ENCODE assay signal across 8 mouse cellular contexts in genomic region chr11:118236520-118237190, GRCm38 (mm10). TPM values are rescaled to one million over a fixed set of nuclear protein-coding genes. Genes with fewer than 3 reads are reported as not detected.
A peak's percentile ranks its signal among the peaks of the same experiment; 100 is the strongest.
DNase-seq lines count a peak whose midpoint lies in the region; ATAC-seq and TF ChIP-seq lines count a peak whose summit lies in the region.

No protein-coding gene starts in this region.

- no peak for DNase-seq in forebrain, embryonic 10.5 days (ENCODE audit: extremely low spot score, low spot score)
- DNase-seq in A20 (ENCODE audit: low read depth, low spot score) = peak; percentile 73
- no peak for DNase-seq in right cerebral cortex, postnatal 14 days
- DNase-seq in cerebellum, adult 2 months = no peak

- no peaks in the 10 kb centered on the region for H3K36me3 ChIP-seq in forebrain, embryonic 10.5 days (replicated peaks)
- H3K36me3 ChIP-seq in forebrain, embryonic 16.5 days (ENCODE audit: control insufficient read depth, insufficient read depth) = no peaks in the 10 kb centered on the region
- H3K36me3 ChIP-seq in heart, embryonic 14.5 days (ENCODE audit: control insufficient read depth, insufficient read depth, low read length) = no peaks in the 10 kb centered on the region
- H3K36me3 ChIP-seq in liver, embryonic 12.5 days = no peaks in the 10 kb centered on the region
- no peaks in the 10 kb centered on the region for H3K36me3 ChIP-seq in neural tube, embryonic 15.5 days

- 74% methylated on average over 6 of the region's 6 CpGs for WGBS in forebrain, embryonic 10.5 days
- WGBS in forebrain, embryonic 16.5 days = 73% methylated on average over 6 of the region's 6 CpGs
- 61% methylated on average over 6 of the region's 6 CpGs for WGBS in heart, embryonic 14.5 days
- WGBS in liver, embryonic 12.5 days (ENCODE audit: insufficient replicate concordance) = 22% methylated on average over 6 of the region's 6 CpGs
- 79% methylated on average over 6 of the region's 6 CpGs for WGBS in cerebellum, adult 2 months
- WGBS in neural tube, embryonic 15.5 days = 78% methylated on average over 6 of the region's 6 CpGs

- H3K4me2 ChIP-seq in forebrain, embryonic 16.5 days (ENCODE audit: low read length) = no peak overlapping the region
- H3K4me2 ChIP-seq in heart, embryonic 14.5 days (ENCODE audit: low read length) = no peak overlapping the region
- no peak overlapping the region for H3K4me2 ChIP-seq in liver, embryonic 12.5 days
- no peak overlapping the region for H3K4me2 ChIP-seq in neural tube, embryonic 15.5 days

- no peak for ATAC-seq in forebrain, embryonic 16.5 days
- ATAC-seq in heart, embryonic 14.5 days (ENCODE audit: insufficient number of reproducible peaks, insufficient read depth, low FRiP score, low read depth) = 0 out of 2 replicates have a peak, but pooled peaks have one; percentile 56
- ATAC-seq in liver, embryonic 12.5 days = peak; percentile 52; the same call in 1 of the 2 replicates
- ATAC-seq in neural tube, embryonic 15.5 days (ENCODE audit: low FRiP score) = no peak

- no peak for TF ChIP-seq CTCF in cerebellum, adult 2 months (IDR thresholded peaks at IDR 0.05; ENCODE audit: borderline replicate concordance, insufficient read depth, low read depth, low read length)

- no peak overlapping the region for H3K9ac ChIP-seq in forebrain, embryonic 16.5 days (replicated peaks; ENCODE audit: low read depth, low read length)
- no peak overlapping the region for H3K9ac ChIP-seq in heart, embryonic 14.5 days (ENCODE audit: low read length)
- H3K9ac ChIP-seq in liver, embryonic 12.5 days = no peak overlapping the region
- no peak overlapping the region for H3K9ac ChIP-seq in neural tube, embryonic 15.5 days (replicated peaks)

- H3K27me3 ChIP-seq in forebrain, embryonic 10.5 days (ENCODE audit: poor library complexity, severe bottlenecking) = no peaks in the 10 kb centered on the region
- no peaks in the 10 kb centered on the region for H3K27me3 ChIP-seq in forebrain, embryonic 16.5 days (replicated peaks; ENCODE audit: control insufficient read depth, insufficient read depth, low read length)
- H3K27me3 ChIP-seq in heart, embryonic 14.5 days (ENCODE audit: control insufficient read depth, insufficient read depth, low read length) = no peaks in the 10 kb centered on the region
- no peaks in the 10 kb centered on the region for H3K27me3 ChIP-seq in liver, embryonic 12.5 days (replicated peaks)
- no peaks in the 10 kb centered on the region for H3K27me3 ChIP-seq in cerebellum, adult 2 months (ENCODE audit: control insufficient read depth, insufficient read depth, low read length)
- H3K27me3 ChIP-seq in neural tube, embryonic 15.5 days (replicated peaks) = no peaks in the 10 kb centered on the region

- TF ChIP-seq POLR2A in cerebellum, adult 2 months (IDR thresholded peaks at IDR 0.05; ENCODE audit: borderline replicate concordance, insufficient read depth, low read length) = no peak

- no peak overlapping the region for H3K4me3 ChIP-seq in forebrain, embryonic 10.5 days
- no peak overlapping the region for H3K4me3 ChIP-seq in forebrain, embryonic 16.5 days (replicated peaks; ENCODE audit: low read length)
- no peak overlapping the region for H3K4me3 ChIP-seq in heart, embryonic 14.5 days (ENCODE audit: control insufficient read depth in 1 of 2, insufficient read depth in 1 of 2, low read depth in 1 of 2, low read length in 2 of 2)
- no peak overlapping the region for H3K4me3 ChIP-seq in liver, embryonic 12.5 days
- no peak overlapping the region for H3K4me3 ChIP-seq in cerebellum, adult 2 months (replicated peaks; ENCODE audit: insufficient read depth, low read depth, low read length)
- H3K4me3 ChIP-seq in neural tube, embryonic 15.5 days (replicated peaks) = no peak overlapping the region

- H3K9me3 ChIP-seq in forebrain, embryonic 10.5 days = no peaks in the 10 kb centered on the region
- H3K9me3 ChIP-seq in forebrain, embryonic 16.5 days (ENCODE audit: control insufficient read depth, low read length) = no peaks in the 10 kb centered on the region
- H3K9me3 ChIP-seq in heart, embryonic 14.5 days (ENCODE audit: control insufficient read depth, low read length) = no peaks in the 10 kb centered on the region
- H3K9me3 ChIP-seq in liver, embryonic 12.5 days (replicated peaks) = no peaks in the 10 kb centered on the region
- H3K9me3 ChIP-seq in neural tube, embryonic 15.5 days (replicated peaks) = no peaks in the 10 kb centered on the region

- H3K4me1 ChIP-seq in forebrain, embryonic 10.5 days = peaks cover 60% of the 10 kb centered on the region
- 0 out of 2 replicates have a peak, but pooled peaks cover 5% of the 10 kb centered on the region for H3K4me1 ChIP-seq in forebrain, embryonic 16.5 days (replicated peaks; ENCODE audit: control insufficient read depth, insufficient read depth, low read length)
- H3K4me1 ChIP-seq in heart, embryonic 14.5 days (ENCODE audit: control insufficient read depth in 2 of 2, insufficient read depth in 2 of 2, low read length in 2 of 2) = peaks cover 30 to 62% of the 10 kb centered on the region in 2 experiments
- peaks cover 49% of the 10 kb centered on the region for H3K4me1 ChIP-seq in liver, embryonic 12.5 days
- peaks cover 16% of the 10 kb centered on the region for H3K4me1 ChIP-seq in cerebellum, adult 2 months (ENCODE audit: control insufficient read depth, insufficient read depth, low read length)
- peaks cover 30% of the 10 kb centered on the region for H3K4me1 ChIP-seq in neural tube, embryonic 15.5 days

- H3K27ac ChIP-seq in forebrain, embryonic 10.5 days = peak overlapping the region; percentile 76
- H3K27ac ChIP-seq in forebrain, embryonic 16.5 days (ENCODE audit: low read length) = no peak overlapping the region
- peak overlapping the region; percentile 61 to 71 for H3K27ac ChIP-seq in heart, embryonic 14.5 days (replicated peaks in 1 of 2; ENCODE audit: control insufficient read depth in 1 of 2, insufficient read depth in 1 of 2, low read depth in 2 of 2, low read length in 2 of 2)
- peak overlapping the region; percentile 36; the same call in 1 of the 2 replicates for H3K27ac ChIP-seq in liver, embryonic 12.5 days
- no peak overlapping the region for H3K27ac ChIP-seq in cerebellum, adult 2 months (ENCODE audit: insufficient read depth, low read length)
- H3K27ac ChIP-seq in neural tube, embryonic 15.5 days (replicated peaks) = no peak overlapping the region

RNA-seq across cellular contexts. Expression of gene Cyth1, which starts 11.7 kb away (rescaled TPM):
- polyA plus RNA-seq in forebrain, embryonic 10.5 days (2016; fragmentation: Nextera tagmentation; extraction: Ambion mirVana) = 10.1 and 11.5 TPM in 2 replicates
- polyA plus RNA-seq in forebrain, embryonic 16.5 days (2015; fragmentation: Nextera tagmentation; extraction: Ambion mirVana) = 32.1 and 35.2 TPM in 2 replicates
- 12.7 and 15.9 TPM in 2 replicates for polyA plus RNA-seq in heart, embryonic 14.5 days (2014; fragmentation: Nextera tagmentation; extraction: Ambion mirVana)
- 4.7 and 5.4 TPM in 2 replicates for polyA plus RNA-seq in liver, embryonic 12.5 days (2016; fragmentation: Nextera tagmentation; extraction: Ambion mirVana)
- 89.8 and 93.9 TPM in 2 replicates for polyA plus RNA-seq in cerebellum, adult 2 months (2012; rRNA removed)
- polyA plus RNA-seq in neural tube, embryonic 15.5 days (2015; fragmentation: Nextera tagmentation; extraction: Ambion mirVana) = 22.5 and 24.8 TPM in 2 replicates

RNA-seq across cellular contexts. Expression of gene Usp36, which starts 53.4 kb away (rescaled TPM):
- 22.9 and 24.6 TPM in 2 replicates for polyA plus RNA-seq in forebrain, embryonic 10.5 days (2016; fragmentation: Nextera tagmentation; extraction: Ambion mirVana)
- polyA plus RNA-seq in forebrain, embryonic 16.5 days (2015; fragmentation: Nextera tagmentation; extraction: Ambion mirVana) = 15.8 and 20.2 TPM in 2 replicates
- 9.1 and 11.5 TPM in 2 replicates for polyA plus RNA-seq in heart, embryonic 14.5 days (2014; fragmentation: Nextera tagmentation; extraction: Ambion mirVana)
- 12.5 and 14.3 TPM in 2 replicates for polyA plus RNA-seq in liver, embryonic 12.5 days (2016; fragmentation: Nextera tagmentation; extraction: Ambion mirVana)
- 33.6 and 33.8 TPM in 2 replicates for polyA plus RNA-seq in cerebellum, adult 2 months (2012; rRNA removed)
- 17.5 and 19.5 TPM in 2 replicates for polyA plus RNA-seq in neural tube, embryonic 15.5 days (2015; fragmentation: Nextera tagmentation; extraction: Ambion mirVana)

Comparison
In these comparisons a context has a peak if more than half of its experiments do, and no peak if none do; other contexts are left out.
1. H3K27ac ChIP-seq: peak in forebrain, embryonic 10.5 days (single experiment), heart, embryonic 14.5 days (2 of 2) and liver, embryonic 12.5 days (single experiment); none in forebrain, embryonic 16.5 days (single experiment), cerebellum, adult 2 months (single experiment) and neural tube, embryonic 15.5 days (single experiment).
2. ATAC-seq: peak in heart, embryonic 14.5 days (single experiment) and liver, embryonic 12.5 days (single experiment); none in forebrain, embryonic 16.5 days (single experiment) and neural tube, embryonic 15.5 days (single experiment).